8 mouse cellular contexts compared by ENCODE assay signal in genomic region chr9:60687891-60688324, GRCm38 (mm10). TPM values are rescaled to one million over a fixed set of nuclear protein-coding genes. Genes with fewer than 3 reads are reported as not detected.
DNase-seq lines count a peak whose midpoint lies in the region; ATAC-seq and TF ChIP-seq lines count a peak whose summit lies in the region.

TSS of gene Lrrc49 (minus strand) at chr9:60688158.

- peaks cover 3% of the 10 kb centered on the region; the same call in 1 of the 2 replicates for H3K4me1 ChIP-seq in embryonic facial prominence, embryonic 12.5 days
- no peaks in the 10 kb centered on the region for H3K4me1 ChIP-seq in limb, embryonic 14.5 days (ENCODE audit: control insufficient read depth, insufficient read depth, low read length)
- H3K4me1 ChIP-seq in midbrain, postnatal 0 days (ENCODE audit: insufficient read depth, low read length), result peaks cover 7% of the 10 kb centered on the region; the same call in 1 of the 2 replicates

- peak within 1 kb of the TSS; percentile 89 for H3K27ac ChIP-seq in embryonic facial prominence, embryonic 12.5 days
- peak within 1 kb of the TSS; percentile 71 for H3K27ac ChIP-seq in limb, embryonic 14.5 days (replicated peaks; ENCODE audit: low read depth, low read length)
- peak within 1 kb of the TSS; percentile 97 for H3K27ac ChIP-seq in midbrain, postnatal 0 days (ENCODE audit: low read depth, low read length)

- DNase-seq in 3134 (ENCODE audit: extremely low read depth, insufficient read length, low spot score), result peak; percentile 89
- peak; percentile 88 for DNase-seq in adrenal gland, postnatal 25 days
- peak; percentile 94 for DNase-seq in heart, adult 8-10 months (ENCODE audit: low spot score)
- peak; percentile 94 for DNase-seq in kidney, adult 9 months
- peak; percentile 95 for DNase-seq in limb, embryonic 14.5 days (ENCODE audit: low spot score)
- peak; percentile 97 for DNase-seq in midbrain, postnatal 0 days (ENCODE audit: low spot score)
- peak; percentile 33 to 62 for DNase-seq in spleen, postnatal 14 days (ENCODE audit: low spot score in 2 of 2)

- no peaks in the 10 kb centered on the region for H3K9me3 ChIP-seq in embryonic facial prominence, embryonic 12.5 days
- no peaks in the 10 kb centered on the region for H3K9me3 ChIP-seq in limb, embryonic 14.5 days (ENCODE audit: control insufficient read depth, low read length)
- no peaks in the 10 kb centered on the region for H3K9me3 ChIP-seq in midbrain, postnatal 0 days (ENCODE audit: low read length)

- peak within 1 kb of the TSS; percentile 57 for H3K4me2 ChIP-seq in embryonic facial prominence, embryonic 12.5 days (replicated peaks)
- peak within 1 kb of the TSS; percentile 56 for H3K4me2 ChIP-seq in limb, embryonic 14.5 days (replicated peaks; ENCODE audit: low read depth, low read length, severe bottlenecking)
- H3K4me2 ChIP-seq in midbrain, postnatal 0 days (ENCODE audit: low read depth, low read length, poor library complexity, severe bottlenecking), result peak within 1 kb of the TSS; percentile 57

- H3K36me3 ChIP-seq in embryonic facial prominence, embryonic 12.5 days, result peaks cover 4% of the 10 kb centered on the region
- peaks cover 5% of the 10 kb centered on the region; the same call in 1 of the 2 replicates for H3K36me3 ChIP-seq in limb, embryonic 14.5 days (ENCODE audit: control insufficient read depth, insufficient read depth, low read length)
- H3K36me3 ChIP-seq in midbrain, postnatal 0 days (ENCODE audit: insufficient read depth, low read length), result peaks cover 7% of the 10 kb centered on the region; the same call in 1 of the 2 replicates

- WGBS in embryonic facial prominence, embryonic 12.5 days, result under 1% methylated on average over 21 of the region's 21 CpGs
- WGBS in limb, embryonic 14.5 days, result 1% methylated on average over 21 of the region's 21 CpGs
- WGBS in midbrain, postnatal 0 days, result under 1% methylated on average over 21 of the region's 21 CpGs

- no peak for TF ChIP-seq CTCF in midbrain, postnatal 0 days (IDR thresholded peaks at IDR 0.05)

- no peaks in the 10 kb centered on the region for H3K27me3 ChIP-seq in embryonic facial prominence, embryonic 12.5 days
- H3K27me3 ChIP-seq in limb, embryonic 14.5 days (ENCODE audit: control insufficient read depth, insufficient read depth, low read length), result no peaks in the 10 kb centered on the region
- no peaks in the 10 kb centered on the region for H3K27me3 ChIP-seq in midbrain, postnatal 0 days (ENCODE audit: insufficient read depth, low read length)

- peak within 1 kb of the TSS; percentile 41 for H3K9ac ChIP-seq in embryonic facial prominence, embryonic 12.5 days
- H3K9ac ChIP-seq in limb, embryonic 14.5 days (ENCODE audit: low read depth, low read length, severe bottlenecking), result peak within 1 kb of the TSS; percentile 55
- peak within 1 kb of the TSS; percentile 70 for H3K9ac ChIP-seq in midbrain, postnatal 0 days (replicated peaks; ENCODE audit: low read length, poor library complexity, severe bottlenecking)

- peak; percentile 91 for ATAC-seq in embryonic facial prominence, embryonic 12.5 days (ENCODE audit: insufficient number of reproducible peaks, insufficient read depth, low FRiP score, low TSS enrichment)
- ATAC-seq in limb, embryonic 14.5 days (ENCODE audit: low FRiP score, low read depth), result peak; percentile 95
- ATAC-seq in midbrain, postnatal 0 days (ENCODE audit: low FRiP score), result peak; percentile 95

- H3K4me3 ChIP-seq in embryonic facial prominence, embryonic 12.5 days, result peak within 1 kb of the TSS; percentile 59
- peak within 1 kb of the TSS; percentile 63 for H3K4me3 ChIP-seq in limb, embryonic 14.5 days (replicated peaks; ENCODE audit: low read length)
- H3K4me3 ChIP-seq in midbrain, postnatal 0 days (ENCODE audit: low read depth, low read length), result peak within 1 kb of the TSS; percentile 58

- no peak for TF ChIP-seq POLR2A in limb, embryonic 14.5 days (IDR thresholded peaks at IDR 0.05; ENCODE audit: borderline replicate concordance, extremely low read depth, insufficient read depth, insufficient read length)

RNA-seq across cellular contexts. Expression of gene Lrrc49, which starts in this region (rescaled TPM):
- total RNA-seq in adrenal gland, postnatal 25 days (2021), result 17.4 and 25.7 TPM in 2 replicates
- polyA plus RNA-seq in embryonic facial prominence, embryonic 12.5 days (2016; fragmentation: Nextera tagmentation; extraction: Ambion mirVana), result 23.4 and 29.3 TPM in 2 replicates
- total RNA-seq in heart, adult 8-10 months (2022), result 1 to 10 TPM; 3.5 to 4.2 (median 3.8) TPM
- 12.4 and 16.2 TPM in 2 replicates for polyA plus RNA-seq in limb, embryonic 14.5 days (2012; rRNA removed)
- 15.3 and 16.5 TPM in 2 replicates for polyA plus RNA-seq in limb, embryonic 14.5 days (2014; fragmentation: Nextera tagmentation; extraction: Ambion mirVana)
- total RNA-seq in midbrain, postnatal 0 days (2014; rRNA removed), result 79.2 and 86.5 TPM in 2 replicates
- 69.2 and 72.0 TPM in 2 replicates for polyA plus RNA-seq in midbrain, postnatal 0 days (2015; fragmentation: Nextera tagmentation; extraction: Ambion mirVana)

Comparison
In these comparisons a context has a peak if more than half of its experiments do, and no peak if none do; other contexts are left out.
1. Peak in every context shown above with its lines: DNase-seq, ATAC-seq, H3K4me3 ChIP-seq and H3K27ac ChIP-seq.